Mouse (Mus musculus) adrenal gland, postnatal 25 days (tissue): Measurements from ENCODE around the gene Chpf. TPM values are rescaled to one million over a fixed set of nuclear protein-coding genes. Genes with fewer than 3 reads are reported as not detected.

Source experiments
- DNase-seq: peaks from one replicate; pipeline ENCODE4 v3.0.0; 2021; ENCODE audit warnings: mixed read lengths
- total RNA-seq: library from RNA; stranded (reverse); gene quantifications from 2 replicates; pipeline ENCODE4 v1.2.3, GENCODE M21; 2021

The Chpf gene
- total RNA-seq, 1 experiment from 2014 or later = 50.1 TPM

DNA sequence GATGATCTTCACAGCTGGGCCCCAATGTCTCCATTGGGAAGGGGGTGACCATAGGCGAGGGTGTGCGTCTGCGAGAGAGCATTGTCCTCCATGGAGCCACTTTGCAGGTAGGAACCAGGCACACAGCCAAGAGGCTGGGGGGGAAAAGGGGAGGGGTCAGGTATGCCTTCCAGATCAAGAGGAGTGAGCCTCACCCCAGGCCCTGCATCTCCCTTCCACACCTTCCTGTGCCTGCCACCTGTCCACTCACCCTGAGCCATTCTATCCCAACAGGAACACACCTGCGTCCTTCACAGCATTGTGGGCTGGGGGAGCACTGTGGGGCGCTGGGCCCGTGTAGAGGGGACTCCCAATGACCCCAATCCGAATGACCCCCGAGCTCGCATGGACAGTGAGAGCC, 36.9 kb downstream of the Chpf start:
- no peak for DNase-seq

DNA sequence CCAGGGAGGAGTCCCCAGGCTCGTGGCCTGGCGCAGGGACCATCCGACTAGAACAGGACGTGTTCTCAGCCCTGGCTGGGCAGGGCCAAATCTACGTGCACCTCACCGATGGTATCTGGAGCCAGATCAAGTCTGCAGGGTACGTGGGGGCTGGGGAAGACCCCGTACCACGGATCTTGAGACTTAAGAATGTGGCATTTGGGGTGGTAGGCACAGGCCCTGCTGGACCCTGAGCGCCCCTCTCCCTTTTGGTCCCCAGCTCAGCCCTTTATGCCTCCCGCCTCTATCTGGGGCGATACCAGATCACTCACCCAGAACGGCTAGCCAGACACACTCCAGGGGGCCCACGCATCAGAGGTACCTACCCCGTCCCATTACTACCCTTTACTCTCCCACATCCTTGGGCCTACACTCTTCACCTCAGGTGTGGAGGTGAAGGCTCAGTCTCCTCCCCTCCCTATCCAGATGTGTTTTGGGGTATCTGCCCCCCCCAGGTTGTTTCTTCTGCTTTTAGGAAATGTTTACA, 37.6 kb downstream of the Chpf start:
- DNase-seq = no peak

DNA sequence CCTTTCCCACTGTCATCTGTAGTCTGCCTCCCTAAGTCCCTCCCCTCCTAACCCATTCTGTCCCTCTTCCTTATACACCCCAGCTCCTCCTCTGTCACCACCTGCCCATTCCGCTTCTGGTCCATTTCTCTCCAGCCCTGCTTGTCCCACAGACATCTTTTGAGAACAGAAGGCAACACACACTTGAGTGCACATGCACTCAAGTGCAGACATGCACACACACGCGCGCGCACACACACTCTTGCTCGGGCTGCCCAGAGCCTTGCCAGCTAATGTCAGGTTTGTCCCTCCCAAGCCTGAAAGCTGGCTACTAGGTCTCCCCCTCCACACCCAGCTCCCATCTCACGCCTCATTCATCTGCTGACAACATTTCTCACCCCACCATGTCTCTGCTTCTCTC, 38.4 kb downstream of the Chpf start:
- DNase-seq = no peak

DNA sequence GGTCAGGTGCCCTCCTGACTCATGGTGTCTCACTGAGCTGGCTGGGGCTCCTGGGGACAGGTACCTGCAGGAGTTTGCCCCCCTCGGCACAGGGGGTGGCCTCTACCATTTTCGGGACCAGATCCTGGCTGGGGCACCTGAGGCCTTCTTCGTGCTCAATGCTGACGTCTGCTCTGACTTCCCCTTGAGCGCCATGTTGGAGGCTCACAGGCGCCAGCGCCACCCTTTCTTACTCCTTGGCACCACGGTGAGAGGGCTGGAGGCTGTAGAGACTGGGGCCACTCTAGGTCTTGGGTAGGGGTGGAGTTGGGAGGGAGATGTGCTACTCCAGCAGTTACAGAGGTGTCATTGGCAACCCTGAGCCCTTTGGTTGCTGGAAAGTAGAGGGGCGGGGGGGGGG, 40.3 kb downstream of the Chpf start:
- DNase-seq = no peak

DNA sequence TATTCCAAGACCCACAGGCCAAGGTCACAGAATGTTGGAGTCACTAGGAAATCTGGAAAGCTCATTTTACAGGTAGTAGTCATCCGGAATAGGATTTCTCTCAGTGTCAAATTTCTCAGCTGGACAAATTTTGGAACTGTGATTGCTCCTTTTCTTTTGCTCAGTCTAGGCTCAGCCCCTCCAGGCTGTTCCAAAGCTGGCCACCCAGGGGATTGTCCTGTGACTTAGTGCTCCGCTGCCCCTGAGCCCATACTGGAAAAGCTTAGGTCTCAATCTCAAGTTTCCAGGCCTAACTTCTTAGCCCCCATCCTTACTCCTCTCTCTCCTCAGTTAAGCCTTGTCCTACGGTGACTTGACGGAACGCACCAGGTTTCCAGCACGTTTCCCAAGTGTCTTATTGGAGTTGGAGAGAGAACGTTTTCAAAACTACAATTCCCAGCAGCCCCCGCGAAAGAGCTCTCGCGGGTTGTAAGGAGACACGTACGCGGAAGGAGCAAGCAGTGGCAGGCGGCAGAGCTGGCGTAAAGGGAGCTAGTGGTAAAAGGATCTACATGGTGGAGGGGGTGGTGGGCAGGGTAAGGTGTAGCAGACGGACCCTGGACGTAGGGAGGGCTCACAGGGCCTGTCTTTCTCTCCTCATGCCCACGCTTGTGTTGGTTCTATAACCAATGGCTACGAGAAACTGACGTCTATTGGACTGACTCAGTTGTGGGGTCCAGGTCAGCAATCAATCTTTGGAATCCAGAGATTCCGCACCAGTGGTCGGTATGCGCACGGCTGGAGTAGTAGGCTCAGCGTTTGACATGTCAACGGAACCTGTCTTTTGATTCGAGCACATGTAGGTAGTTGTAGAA, 43.4 kb downstream of the Chpf start, which contains the start of gene Gmppa:
TSS of gene Gmppa (plus strand) at position 456 of the 854 bp plus-strand sequence.
- DNase-seq = peak; percentile 76

DNA sequence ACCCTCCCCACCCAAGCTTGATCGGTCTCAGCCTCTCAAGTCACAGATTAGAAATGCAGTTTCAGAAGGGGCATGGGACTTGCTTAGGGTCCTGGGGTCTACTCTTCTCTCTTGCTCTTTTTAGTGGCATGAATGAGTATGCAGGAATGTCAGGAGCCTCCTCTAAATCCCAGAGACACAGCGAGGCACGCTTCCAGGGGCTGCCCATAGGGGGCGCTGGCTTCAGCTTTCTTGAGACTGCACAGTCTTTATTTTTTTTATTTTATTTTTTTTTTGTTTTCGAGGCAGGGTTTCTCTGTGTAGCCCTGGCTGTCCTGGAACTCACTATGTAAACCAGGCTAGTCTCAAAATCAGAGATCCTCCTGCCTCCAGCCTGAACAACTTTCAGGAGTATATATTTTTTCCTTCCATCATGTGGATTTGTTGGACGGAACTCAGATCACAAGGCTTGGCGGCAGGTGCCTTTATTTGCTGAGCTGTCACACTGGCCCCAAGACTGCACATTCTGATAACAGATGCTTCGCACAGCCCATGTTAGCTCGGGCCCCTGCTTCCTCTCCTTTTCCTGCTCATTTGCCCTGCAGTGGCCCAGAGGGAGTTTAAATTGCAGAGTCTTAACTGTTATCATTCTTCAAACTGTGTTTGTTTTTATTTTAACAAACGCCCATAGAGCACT, 53.2 kb downstream of the Chpf start:
- peak; percentile 44 for DNase-seq

Other genes starting within 250 kb of the Chpf start
- gene A630095N17Rik, start 247.2 kb downstream of the Chpf start, total RNA-seq = not detected in 2 replicates
- 67.3 and 85.6 TPM in 2 replicates for gene Dnajb2, start 242.9 kb downstream of the Chpf start, total RNA-seq
- 41.6 and 54.3 TPM in 2 replicates for gene Ptprn, start 214.8 kb downstream of the Chpf start, total RNA-seq
- 101 and 123 TPM in 2 replicates for gene Resp18, start 200.9 kb downstream of the Chpf start, total RNA-seq
- 91.1 and 117 TPM in 2 replicates for gene Dnpep, start 161.3 kb downstream of the Chpf start, total RNA-seq
- 9.3 and 14.1 TPM in 2 replicates for gene Des, start 119.0 kb downstream of the Chpf start, total RNA-seq
- 15.8 and 18.1 TPM in 2 replicates for gene Speg, start 104.0 kb downstream of the Chpf start, total RNA-seq
- gene Gmppa, start 43.4 kb downstream of the Chpf start, total RNA-seq = 78.5 and 82.3 TPM in 2 replicates
- 4.8 and 6.9 TPM in 2 replicates for gene Asic4, start 28.9 kb downstream of the Chpf start, total RNA-seq
- gene Tmem198, start 225 bp upstream of the Chpf start, total RNA-seq = 2.8 and 4.1 TPM in 2 replicates
- gene Obsl1, start 27.1 kb upstream of the Chpf start, total RNA-seq = 83.1 and 107 TPM in 2 replicates
- gene Inha, start 27.8 kb upstream of the Chpf start, total RNA-seq = 42.4 and 44.1 TPM in 2 replicates
- gene Stk11ip, start 42.2 kb upstream of the Chpf start, total RNA-seq = 19.2 and 35.4 TPM in 2 replicates
- gene Slc4a3, start 67.0 kb upstream of the Chpf start, total RNA-seq = 139 and 184 TPM in 2 replicates